Mouse (Mus musculus) CH12.LX (cell line): ENCODE results near the gene Syk. TPM values are rescaled to one million over a fixed set of nuclear protein-coding genes. Genes with fewer than 3 reads are reported as not detected.

Experiments used
- DNase-seq: peaks from one replicate; pipeline ENCODE4 v3.0.0-alpha.2; 2013; ENCODE audit errors: extremely low read depth
- H3K27ac ChIP-seq: 2 replicates; pipeline ENCODE4 v1.5.1; 2012; ENCODE audit warnings: low read depth, mild to moderate bottlenecking, control low read depth, moderate library complexity; ENCODE audit not compliant: insufficient read depth
- H3K27me3 ChIP-seq: replicated peaks from 2 replicates; pipeline ENCODE3; 2012; ENCODE audit warnings: inconsistent platforms
- H3K36me3 ChIP-seq, 2 experiments: replicated peaks in 1 of 2; 2 replicates each; pipeline versions ENCODE3 to v1.6.1; 2012; ENCODE audit warnings: inconsistent platforms in 1 of 2, low read length in 1 of 2, mild to moderate bottlenecking in 1 of 2, mixed read lengths in 1 of 2, moderate library complexity in 1 of 2; ENCODE audit not compliant: control insufficient read depth in 1 of 2, insufficient read depth in 1 of 2
- H3K4me1 ChIP-seq, 2 experiments: 2 replicates each; pipeline ENCODE4 v1.6.1; 2012; ENCODE audit warnings: inconsistent platforms in 1 of 2, moderate library complexity in 1 of 2; ENCODE audit not compliant: insufficient read depth in 2 of 2, control insufficient read depth in 1 of 2
- H3K4me2 ChIP-seq: 2 replicates; pipeline ENCODE4 v1.6.1; 2012; ENCODE audit warnings: low read depth, mild to moderate bottlenecking, control low read depth; ENCODE audit not compliant: poor library complexity, insufficient read depth, severe bottlenecking
- H3K4me3 ChIP-seq, 3 experiments: fragments of 150-350 bp in 1 of 3; sonication (generic) in 1 of 3; replicated peaks in 1 of 3; 2 replicates each; pipeline versions ENCODE3 to v1.5.1; 2011 to 2012; ENCODE audit warnings: low read depth in 2 of 3, low read length in 2 of 3, mild to moderate bottlenecking in 2 of 3, moderate library complexity in 2 of 3, control low read depth in 1 of 3, improper control_type of control experiment in 1 of 3, inconsistent platforms in 1 of 3, mixed read lengths in 1 of 3; ENCODE audit not compliant: poor library complexity in 1 of 3
- H3K79me2 ChIP-seq: replicated peaks from 2 replicates; pipeline ENCODE4 v1.6.1; 2012; ENCODE audit warnings: mild to moderate bottlenecking, moderate library complexity; ENCODE audit not compliant: control insufficient read depth, poor library complexity, insufficient read depth, severe bottlenecking; ENCODE audit errors: extremely low read depth
- H3K9ac ChIP-seq: 2 replicates; pipeline ENCODE4 v1.6.1; 2012; ENCODE audit warnings: low read depth, mild to moderate bottlenecking, control low read depth, moderate library complexity; ENCODE audit not compliant: insufficient read depth
- H3K9me3 ChIP-seq: replicated peaks from 2 replicates; pipeline ENCODE3; 2012; ENCODE audit warnings: low read length, inconsistent platforms, mixed read lengths
- BHLHE40 ChIP-seq: IDR thresholded peaks from 2 replicates; pipeline ENCODE4 v1.6.1; 2011; ENCODE audit warnings: mild to moderate bottlenecking, low read depth, low read length, improper control_type of control experiment
- CHD1 ChIP-seq: IDR thresholded peaks from 2 replicates; pipeline ENCODE4 v1.6.1; 2012; ENCODE audit warnings: low read depth, low read length, improper control_type of control experiment, inconsistent platforms
- CHD2 ChIP-seq: IDR thresholded peaks from 2 replicates; pipeline ENCODE4 v1.6.1; 2011; ENCODE audit warnings: low read length, improper control_type of control experiment
- E2F4 ChIP-seq: IDR thresholded peaks from 2 replicates; pipeline ENCODE4 v1.6.1; 2011; ENCODE audit warnings: low read depth, low read length, improper control_type of control experiment; ENCODE audit not compliant: insufficient replicate concordance
- ETS1 ChIP-seq: conservative IDR thresholded peaks from 2 replicates; pipeline ENCODE4 v1.6.1; 2012; ENCODE audit warnings: low read depth, mild to moderate bottlenecking, inconsistent platforms, low read length, improper control_type of control experiment, moderate library complexity
- GABPA ChIP-seq: IDR thresholded peaks from 2 replicates; pipeline ENCODE4 v1.6.1; 2012; ENCODE audit warnings: low read depth, low read length, improper control_type of control experiment, inconsistent platforms; ENCODE audit not compliant: insufficient replicate concordance
- HCFC1 ChIP-seq: IDR thresholded peaks from 2 replicates; pipeline ENCODE4 v1.6.1; 2012; ENCODE audit warnings: low read depth, mild to moderate bottlenecking, inconsistent platforms, low read length, improper control_type of control experiment
- JUND ChIP-seq: conservative IDR thresholded peaks from 2 replicates; pipeline ENCODE4 v1.6.1; 2011; ENCODE audit warnings: low read depth, low read length, improper control_type of control experiment
- MAX ChIP-seq: IDR thresholded peaks from 2 replicates; pipeline ENCODE4 v1.6.1; 2011; ENCODE audit warnings: low read length, improper control_type of control experiment
- MEF2A ChIP-seq: IDR thresholded peaks from 2 replicates; pipeline ENCODE4 v1.6.1; 2014; ENCODE audit warnings: low read depth, mild to moderate bottlenecking, inconsistent platforms, low read length, improper control_type of control experiment, borderline replicate concordance
- MXI1 ChIP-seq: IDR thresholded peaks from 2 replicates; pipeline ENCODE4 v1.6.1; 2011; ENCODE audit warnings: mild to moderate bottlenecking, low read depth, low read length, improper control_type of control experiment
- NELFE ChIP-seq: IDR thresholded peaks from 2 replicates; pipeline ENCODE4 v1.6.1; 2011; ENCODE audit warnings: low read depth, low read length, improper control_type of control experiment
- NRF1 ChIP-seq: IDR thresholded peaks from 2 replicates; pipeline ENCODE4 v1.6.1; 2014; ENCODE audit warnings: low read depth, mild to moderate bottlenecking, inconsistent platforms, low read length, improper control_type of control experiment, moderate library complexity
- PAX5 ChIP-seq: IDR thresholded peaks from 2 replicates; pipeline ENCODE4 v1.6.1; 2012; ENCODE audit warnings: low read length, inconsistent platforms, mixed read lengths
- POLR2A ChIP-seq: IDR thresholded peaks from 2 replicates; pipeline ENCODE4 v1.6.1; 2011; ENCODE audit warnings: low read depth, mild to moderate bottlenecking, improper control_type of control experiment, low read length
- POLR2AphosphoS2 ChIP-seq: IDR thresholded peaks from 2 replicates; pipeline ENCODE4 v1.6.1; 2011; ENCODE audit warnings: low read depth, low read length, improper control_type of control experiment
- SMC3 ChIP-seq: IDR thresholded peaks from 2 replicates; pipeline ENCODE4 v1.6.1; 2011; ENCODE audit warnings: low read depth, low read length, improper control_type of control experiment
- TCF12 ChIP-seq: IDR thresholded peaks from 2 replicates; pipeline ENCODE4 v1.6.1; 2014; ENCODE audit warnings: low read depth, mild to moderate bottlenecking, inconsistent platforms, low read length, improper control_type of control experiment
- UBTF ChIP-seq: IDR thresholded peaks from 2 replicates; pipeline ENCODE4 v1.6.1; 2012; ENCODE audit warnings: low read depth, mild to moderate bottlenecking, inconsistent platforms, low read length, improper control_type of control experiment, moderate library complexity
- USF2 ChIP-seq: conservative IDR thresholded peaks from 2 replicates; pipeline ENCODE4 v1.6.1; 2011; ENCODE audit warnings: low read depth, low read length, improper control_type of control experiment
- dilution Hi-C: fragments of 300-500 bp; cut with MboI; formaldehyde crosslinking; loops from 2 replicates; pipeline ENCODE4 v1.14.3; 2020; ENCODE audit warnings: low sequenced_read_pairs; ENCODE audit not compliant: extremely low pct_unique_long_range_greater_than_20kb, extremely low pct_ligation_motif_present
- in situ Hi-C: fragments of 300-500 bp; cut with MboI; formaldehyde crosslinking; loops from 3 replicates; pipeline ENCODE4 v1.14.3; 2019; ENCODE audit warnings: low sequenced_read_pairs, low pct_ligation_motif_present, low pct_unique_long_range_greater_than_20kb, mixed read lengths
- polyA plus RNA-seq: library from polyadenylated mRNA; unstranded; fragments of >175 nt; gene quantifications from 2 replicates; pipeline ENCODE4 v1.2.1, GENCODE M21; 2012; ENCODE audit warnings: low read depth; ENCODE audit not compliant: insufficient read length
- total RNA-seq, 2 experiments: library from RNA; depleted of rRNA; stranded (reverse); fragments of 300-350 nt in 1 of 2; fragments of >200 nt in 1 of 2; gene quantifications; 2 replicates each; pipeline ENCODE4 v1.2.3; 2012 to 2014

Gene Syk
- total and polyA plus RNA-seq, 3 experiments: 117 to 185 (median 163) TPM

DNA sequence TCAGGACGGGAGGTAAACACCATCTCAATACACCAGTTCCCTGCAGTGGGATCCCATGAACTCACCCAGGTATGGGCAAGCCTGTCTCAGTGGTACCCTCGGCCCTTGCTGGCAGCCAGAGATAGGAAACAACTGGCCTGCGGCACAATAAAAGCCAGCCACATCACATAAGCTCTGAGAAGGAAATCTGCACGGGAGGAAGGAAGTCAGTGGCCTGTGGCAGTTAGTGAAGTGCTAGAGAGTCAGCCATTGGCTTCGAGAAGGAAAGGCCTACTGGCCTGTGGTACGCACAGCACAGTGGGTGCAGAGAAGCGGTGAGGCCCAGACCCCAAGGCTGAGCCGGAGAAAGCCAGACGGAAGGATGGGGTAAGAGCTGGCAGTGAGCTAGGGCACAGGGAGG is 31.7 kb upstream of the Syk start:
- Histone ChIP-seq H3K79me2 (no peaks in the 10 kb centered on the region), H3K9ac (no peak overlapping the region), H3K4me3 (no peak overlapping the region), H3K27me3 (no peaks in the 10 kb centered on the region), H3K4me2 (no peak overlapping the region), H3K4me1 (peaks cover 0 to 14% of the 10 kb centered on the region in 2 experiments; a peak in 2 of 4 replicates), H3K36me3 (peaks cover 0 to 10% of the 10 kb centered on the region in 2 experiments), H3K27ac (no peak overlapping the region), H3K9me3 (no peaks in the 10 kb centered on the region)
- TF ChIP-seq MAX (no peak), TCF12 (no peak), UBTF (no peak), E2F4 (no peak), POLR2A (no peak), NELFE (no peak), HCFC1 (no peak), CHD2 (no peak), JUND (no peak), BHLHE40 (no peak), MXI1 (no peak), MEF2A (no peak)
- in situ Hi-C loops (loop anchor here (25.0 kb wide), 1 partner anchor 714 kb away; the partner anchor contains the start of gene Gadd45g), dilution Hi-C loops (no loop called here)
- DNase-seq: no peak

DNA sequence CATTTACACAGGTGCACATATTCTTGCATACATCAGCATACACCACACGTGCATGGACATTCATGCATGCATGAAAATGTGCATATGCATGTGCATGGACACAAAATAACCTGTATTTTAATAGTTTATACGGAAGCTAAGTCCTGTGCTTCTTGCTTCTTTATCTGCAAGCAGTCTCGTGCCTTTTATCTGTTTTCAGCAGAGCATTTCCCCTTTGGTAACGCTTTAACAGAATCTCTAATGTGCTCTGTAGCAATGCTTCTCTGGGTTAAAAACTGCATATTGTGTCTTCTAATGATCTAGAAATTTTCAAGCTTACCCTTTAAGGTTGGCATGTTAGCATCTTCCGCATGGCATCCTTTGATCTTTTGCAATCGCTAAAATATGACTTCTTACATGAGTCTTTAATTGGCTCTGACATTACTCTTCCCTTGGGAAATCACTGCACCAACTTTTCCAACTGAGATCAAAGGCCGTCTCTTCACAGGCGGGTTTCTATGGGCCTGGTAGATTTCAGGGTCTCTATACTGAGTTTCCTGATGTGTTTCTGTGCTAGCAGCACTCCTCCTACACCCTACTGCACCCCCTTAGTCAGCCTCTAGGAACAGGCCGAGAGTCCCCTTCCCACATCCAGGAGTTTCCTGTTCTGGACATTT is 30.0 kb upstream of the Syk start:
- H3K4me2 ChIP-seq: no peak overlapping the region
- H3K27me3 ChIP-seq: no peaks in the 10 kb centered on the region
- peaks cover 0 to 10% of the 10 kb centered on the region in 2 experiments for H3K36me3 ChIP-seq
- in situ Hi-C loops (loop anchor here (25.0 kb wide), 1 partner anchor 716 kb away; the partner anchor contains the start of gene Gadd45g), dilution Hi-C loops (no loop called here)
- H3K9me3 ChIP-seq: no peaks in the 10 kb centered on the region
- no peaks in the 10 kb centered on the region for H3K79me2 ChIP-seq
- DNase-seq: no peak
- TF ChIP-seq POLR2AphosphoS2 (no peak), USF2 (no peak), MEF2A (no peak), GABPA (no peak), PAX5 (no peak), NRF1 (no peak), SMC3 (no peak), JUND (no peak), TCF12 (no peak), ETS1 (no peak), CHD1 (no peak), CHD2 (no peak)
- no peak overlapping the region for H3K27ac ChIP-seq
- H3K4me1 ChIP-seq: peaks cover 0 to 14% of the 10 kb centered on the region in 2 experiments; a peak in 2 of 4 replicates
- no peak overlapping the region for H3K9ac ChIP-seq
- H3K4me3 ChIP-seq: no peak overlapping the region
